Mouse (Mus musculus) embryonic facial prominence, embryonic 15.5 days (tissue): ENCODE results near the gene Depdc1b. TPM values are rescaled to one million over a fixed set of nuclear protein-coding genes. Genes with fewer than 3 reads are reported as not detected.

ENCODE experiments used
- ATAC-seq: fragments of 200-750 bp; cut with Nextera tagmentation; 2 replicates; pipeline ENCODE4 v1.8.0; 2017; ENCODE audit warnings: low read depth, moderate TSS enrichment; ENCODE audit not compliant: insufficient number of reproducible peaks, low FRiP score, low TSS enrichment
- H3K27ac ChIP-seq: fragments of 300-500 bp; sonication (generic); replicated peaks from 2 replicates; pipeline ENCODE4 v1.5.1; 2015; ENCODE audit warnings: mild to moderate bottlenecking, inconsistent platforms
- H3K27me3 ChIP-seq: fragments of 300-500 bp; sonication (generic); 2 replicates; pipeline ENCODE4 v1.6.1; 2015; ENCODE audit warnings: inconsistent platforms
- H3K36me3 ChIP-seq: fragments of 300-500 bp; sonication (generic); 2 replicates; pipeline ENCODE4 v1.6.1; 2015; ENCODE audit warnings: mild to moderate bottlenecking, inconsistent platforms
- H3K4me1 ChIP-seq: fragments of 300-500 bp; sonication (generic); 2 replicates; pipeline ENCODE4 v1.6.1; 2015; ENCODE audit warnings: inconsistent platforms
- H3K4me2 ChIP-seq: fragments of 300-500 bp; sonication (generic); replicated peaks from 2 replicates; pipeline ENCODE4 v1.6.1; 2015; ENCODE audit warnings: mild to moderate bottlenecking, inconsistent platforms
- H3K4me3 ChIP-seq: fragments of 300-500 bp; sonication (generic); replicated peaks from 2 replicates; pipeline ENCODE4 v1.5.1; 2015; ENCODE audit warnings: mild to moderate bottlenecking, inconsistent platforms
- H3K9ac ChIP-seq: fragments of 300-500 bp; sonication (generic); 2 replicates; pipeline ENCODE4 v1.6.1; 2015; ENCODE audit warnings: inconsistent platforms
- H3K9me3 ChIP-seq: fragments of 300-500 bp; sonication (generic); replicated peaks from 2 replicates; pipeline ENCODE4 v1.6.1; 2016; ENCODE audit warnings: inconsistent platforms
- WGBS: fragments of 180-500 bp; shearing (Covaris S2); methylation state at CpG from one replicate; pipeline ENCODE4 v1.1.7; 2015; 5-methylcytosine and 5-hydroxymethylcytosine counted together
- polyA plus RNA-seq: library from polyadenylated mRNA; unstranded; fragments of >200 nt; fragmentation: Nextera tagmentation; extraction: Ambion mirVana; gene quantifications from 2 replicates; pipeline ENCODE4 v1.2.1, GENCODE M21; 2015

Gene Depdc1b
- polyA plus RNA-seq, 1 experiment from 2014 or later: 5.4 TPM

DNA sequence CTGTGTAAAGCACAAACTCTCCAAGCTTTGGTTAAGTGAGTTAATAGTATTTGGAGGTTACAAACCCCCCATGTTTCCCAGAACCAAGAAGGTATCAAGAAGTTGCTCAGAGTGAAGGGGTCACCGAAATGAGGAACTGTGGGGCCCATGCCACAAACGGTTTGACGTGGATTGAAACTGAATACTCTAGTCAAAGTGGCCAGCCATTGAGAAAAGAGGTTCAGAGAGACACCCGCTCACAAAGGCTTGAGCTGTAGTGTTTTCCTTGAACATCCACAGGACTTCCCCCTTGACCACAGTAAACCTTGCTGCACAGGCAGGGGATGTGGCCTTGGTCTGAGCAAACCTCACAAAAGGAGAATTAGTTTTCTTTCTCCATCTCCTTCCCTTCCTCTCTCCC lies 88.2 kb downstream of the Depdc1b start:
- Histone ChIP-seq H3K27me3 (no peaks in the 10 kb centered on the region), H3K4me2 (no peak overlapping the region), H3K36me3 (no peaks in the 10 kb centered on the region; the same call in 1 of the 2 replicates), H3K27ac (no peak overlapping the region), H3K4me1 (no peaks in the 10 kb centered on the region), H3K4me3 (no peak overlapping the region), H3K9me3 (no peaks in the 10 kb centered on the region), H3K9ac (no peak overlapping the region)
- no peak for ATAC-seq
- 78% methylated on average over 4 of the region's 4 CpGs for WGBS

DNA sequence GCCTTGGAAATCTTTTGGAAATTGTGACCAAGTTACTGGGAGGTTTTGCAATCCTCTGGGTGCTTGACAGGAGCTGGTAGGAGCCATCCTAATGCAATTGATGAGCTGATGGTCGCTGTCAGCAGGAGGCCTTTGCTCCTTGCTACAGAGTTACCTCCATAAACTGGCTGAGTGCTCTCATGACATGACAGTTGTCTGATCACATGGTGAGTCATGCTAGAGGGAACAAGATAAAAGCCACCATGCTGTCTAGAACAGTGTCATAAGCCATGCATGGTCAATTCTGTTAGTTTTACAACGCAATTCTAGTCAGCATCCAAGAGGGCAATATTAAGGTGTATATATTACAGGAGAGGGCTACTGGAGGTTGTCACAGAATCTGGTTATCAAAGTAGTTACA lies 99.3 kb downstream of the Depdc1b start:
- H3K9ac ChIP-seq: no peak overlapping the region
- H3K27ac ChIP-seq: no peak overlapping the region
- H3K4me3 ChIP-seq: no peak overlapping the region
- H3K4me2 ChIP-seq: no peak overlapping the region
- no peaks in the 10 kb centered on the region for H3K9me3 ChIP-seq
- WGBS: 85% methylated on average over 2 of the region's 2 CpGs
- no peaks in the 10 kb centered on the region for H3K4me1 ChIP-seq
- no peaks in the 10 kb centered on the region for H3K27me3 ChIP-seq
- no peak for ATAC-seq
- H3K36me3 ChIP-seq: no peaks in the 10 kb centered on the region

GRCm38 (mm10) chr13:108418741-108419507 lies 102.8 kb downstream of the Depdc1b start:
- no peaks in the 10 kb centered on the region for H3K36me3 ChIP-seq
- H3K9me3 ChIP-seq: no peaks in the 10 kb centered on the region
- WGBS: 86% methylated on average over 1 of the region's 1 CpGs
- H3K4me2 ChIP-seq: no peak overlapping the region
- no peak overlapping the region for H3K27ac ChIP-seq
- H3K27me3 ChIP-seq: no peaks in the 10 kb centered on the region
- no peaks in the 10 kb centered on the region for H3K4me1 ChIP-seq
- no peak overlapping the region for H3K9ac ChIP-seq
- no peak overlapping the region for H3K4me3 ChIP-seq
- ATAC-seq: no peak

DNA sequence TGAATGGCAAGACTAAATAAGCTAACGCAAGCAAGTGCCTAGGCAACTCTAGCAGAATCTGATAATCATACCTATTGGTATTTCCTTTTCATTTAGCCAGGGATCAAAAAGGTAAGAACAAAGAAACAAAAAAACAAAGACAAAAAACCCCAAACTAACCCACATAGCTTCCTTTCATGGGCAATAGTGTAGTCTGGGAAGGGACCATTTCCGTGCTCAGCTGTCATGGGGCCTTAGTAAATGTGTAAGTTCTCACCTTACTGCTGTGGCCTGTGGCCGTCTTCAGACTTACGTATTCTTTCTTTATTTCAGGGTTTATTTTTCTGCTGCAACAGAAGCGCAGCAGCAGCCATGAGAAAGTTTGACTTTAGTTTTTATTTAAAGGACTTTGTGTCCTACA lies 110.2 kb downstream of the Depdc1b start:
- WGBS: 66% methylated on average over 5 of the region's 5 CpGs
- Histone ChIP-seq H3K27me3 (no peaks in the 10 kb centered on the region), H3K4me3 (no peak overlapping the region), H3K4me1 (no peaks in the 10 kb centered on the region), H3K9ac (no peak overlapping the region), H3K27ac (no peak overlapping the region), H3K36me3 (no peaks in the 10 kb centered on the region), H3K4me2 (no peak overlapping the region), H3K9me3 (no peaks in the 10 kb centered on the region)
- no peak for ATAC-seq

- Histone ChIP-seq H3K4me1 (no peaks in the 10 kb centered on the region), H3K9ac (no peak overlapping the region), H3K4me3 (no peak overlapping the region), H3K4me2 (no peak overlapping the region), H3K27me3 (no peaks in the 10 kb centered on the region), H3K9me3 (no peaks in the 10 kb centered on the region), H3K36me3 (no peaks in the 10 kb centered on the region), H3K27ac (no peak overlapping the region)
- WGBS: 68% methylated on average over 6 of the region's 6 CpGs
- no peak for ATAC-seq
These were observed 112.7 kb downstream of the Depdc1b start for GRCm38 (mm10) chr13:108428809-108429208.

- no peak overlapping the region for H3K4me2 ChIP-seq
- no peak for ATAC-seq
- H3K27me3 ChIP-seq: no peaks in the 10 kb centered on the region
- H3K9ac ChIP-seq: no peak overlapping the region
- no peaks in the 10 kb centered on the region for H3K9me3 ChIP-seq
- 68% methylated on average over 2 of the region's 2 CpGs for WGBS
- H3K4me1 ChIP-seq: no peaks in the 10 kb centered on the region
- no peaks in the 10 kb centered on the region for H3K36me3 ChIP-seq
- H3K4me3 ChIP-seq: no peak overlapping the region
- H3K27ac ChIP-seq: no peak overlapping the region
These were observed 113.5 kb downstream of the Depdc1b start for GRCm38 (mm10) chr13:108429623-108430022.

DNA sequence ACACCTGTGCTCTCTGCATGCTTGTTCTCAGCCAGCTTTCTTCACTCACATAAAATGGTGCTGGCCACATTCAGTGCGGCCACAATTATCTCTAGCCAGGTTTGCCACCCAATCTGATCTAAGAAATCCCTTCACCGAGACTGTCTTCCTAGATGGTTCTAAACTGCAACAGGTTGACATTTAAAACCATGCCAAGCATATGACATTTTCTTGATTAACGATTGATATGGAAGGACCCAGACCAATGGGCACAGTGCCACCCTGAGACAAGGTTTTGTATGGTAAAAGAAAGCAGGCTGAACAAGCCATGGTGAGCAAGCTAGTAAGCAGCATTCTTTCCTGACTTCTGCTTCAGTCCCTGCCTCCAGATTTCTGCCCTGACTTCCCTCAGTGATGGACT lies 115.6 kb downstream of the Depdc1b start:
- no peak overlapping the region for H3K4me2 ChIP-seq
- no peak for ATAC-seq
- no peaks in the 10 kb centered on the region for H3K9me3 ChIP-seq
- no peak overlapping the region for H3K9ac ChIP-seq
- WGBS: 92% methylated on average over 3 of the region's 3 CpGs
- no peak overlapping the region for H3K4me3 ChIP-seq
- H3K4me1 ChIP-seq: no peaks in the 10 kb centered on the region
- H3K27ac ChIP-seq: no peak overlapping the region
- no peaks in the 10 kb centered on the region for H3K36me3 ChIP-seq
- H3K27me3 ChIP-seq: no peaks in the 10 kb centered on the region

DNA sequence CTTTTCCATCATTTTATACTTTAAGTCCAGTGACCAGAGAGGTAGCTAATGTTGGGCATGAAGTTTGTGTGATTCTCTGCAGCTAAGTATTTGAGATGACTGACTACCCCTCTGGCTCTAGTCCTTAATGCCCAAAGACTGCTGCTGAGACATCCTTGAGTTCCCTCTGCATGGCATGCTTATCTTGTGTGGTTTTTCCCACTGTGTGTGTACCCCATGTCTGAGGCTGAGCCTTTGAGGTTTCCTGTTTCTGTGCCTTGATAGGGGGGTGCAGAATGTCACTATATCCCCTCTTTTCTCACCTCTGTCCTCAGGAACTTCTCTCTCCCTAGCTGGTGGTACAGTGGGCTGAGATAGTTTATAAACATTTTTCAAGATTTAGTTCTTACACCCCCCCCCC lies 119.6 kb downstream of the Depdc1b start:
- no peaks in the 10 kb centered on the region for H3K36me3 ChIP-seq
- H3K9ac ChIP-seq: no peak overlapping the region
- H3K4me3 ChIP-seq: no peak overlapping the region
- no peak for ATAC-seq
- no peak overlapping the region for H3K4me2 ChIP-seq
- H3K9me3 ChIP-seq: no peaks in the 10 kb centered on the region
- no peak overlapping the region for H3K27ac ChIP-seq
- H3K4me1 ChIP-seq: no peaks in the 10 kb centered on the region
- no peaks in the 10 kb centered on the region for H3K27me3 ChIP-seq

DNA sequence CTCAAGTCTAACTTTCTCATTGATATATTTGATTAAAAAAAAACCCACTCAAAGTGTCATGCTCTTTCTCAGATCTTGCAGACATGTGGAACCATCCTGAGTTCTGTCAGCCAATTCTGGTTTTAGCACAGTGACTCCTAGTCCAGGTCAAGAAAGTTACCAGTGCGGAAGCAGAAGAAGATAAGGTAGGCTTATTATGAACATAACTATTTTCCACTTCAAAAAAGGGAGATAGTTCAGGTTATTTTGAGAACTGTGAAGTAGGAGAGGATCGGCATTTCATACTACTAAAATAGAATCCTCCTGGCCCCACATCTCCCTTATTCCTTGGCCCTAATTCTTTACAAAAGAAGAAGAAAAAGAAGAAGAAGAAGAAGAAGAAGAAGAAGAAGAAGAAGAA lies 121.3 kb downstream of the Depdc1b start:
- H3K4me3 ChIP-seq: no peak overlapping the region
- no peaks in the 10 kb centered on the region for H3K36me3 ChIP-seq
- H3K4me2 ChIP-seq: no peak overlapping the region
- 89% methylated on average over 2 of the region's 2 CpGs for WGBS
- no peaks in the 10 kb centered on the region for H3K27me3 ChIP-seq
- no peak overlapping the region for H3K27ac ChIP-seq
- H3K4me1 ChIP-seq: no peaks in the 10 kb centered on the region
- no peak for ATAC-seq
- H3K9me3 ChIP-seq: no peaks in the 10 kb centered on the region
- no peak overlapping the region for H3K9ac ChIP-seq

DNA sequence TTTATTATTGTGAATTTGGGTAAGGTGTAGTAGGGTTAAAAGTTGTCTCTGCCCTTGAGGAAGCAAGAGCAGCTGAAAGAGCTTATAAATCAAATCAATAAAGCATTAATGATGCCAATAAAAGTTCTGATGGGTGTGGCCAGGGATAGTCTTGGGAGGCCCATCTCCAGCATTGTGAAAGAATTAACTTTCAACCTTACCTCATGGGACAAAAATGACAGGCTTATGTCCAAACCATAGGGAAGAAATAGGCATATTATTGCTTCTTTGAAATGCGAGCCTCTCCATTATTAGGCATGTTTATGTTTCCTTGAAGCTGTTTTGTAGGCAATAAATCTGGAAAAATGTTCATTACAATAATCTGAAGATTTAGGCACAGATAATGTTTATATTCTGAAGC lies 122.9 kb downstream of the Depdc1b start:
- WGBS: 80% methylated on average over 1 of the region's 1 CpGs
- no peak overlapping the region for H3K4me2 ChIP-seq

GRCm38 (mm10) chr13:108448348-108448931 lies 132.3 kb downstream of the Depdc1b start:
- ATAC-seq: no peak
- H3K4me2 ChIP-seq: no peak overlapping the region
- WGBS: 60% methylated on average over 11 of the region's 11 CpGs

More for the DNA sequence above, 122.9 kb downstream of the Depdc1b start:
- Histone ChIP-seq H3K4me3 (no peak overlapping the region), H3K4me1 (no peaks in the 10 kb centered on the region), H3K36me3 (no peaks in the 10 kb centered on the region), H3K9ac (no peak overlapping the region), H3K27me3 (no peaks in the 10 kb centered on the region), H3K27ac (no peak overlapping the region), H3K9me3 (no peaks in the 10 kb centered on the region)
- no peak for ATAC-seq

More at GRCm38 (mm10) chr13:108448348-108448931, 132.3 kb downstream of the Depdc1b start:
- no peak overlapping the region for H3K4me3 ChIP-seq
- H3K4me1 ChIP-seq: peaks cover 9% of the 10 kb centered on the region; the same call in 1 of the 2 replicates
- H3K9me3 ChIP-seq: no peaks in the 10 kb centered on the region
- H3K27ac ChIP-seq: no peak overlapping the region
- no peak overlapping the region for H3K9ac ChIP-seq
- H3K27me3 ChIP-seq: no peaks in the 10 kb centered on the region
- no peaks in the 10 kb centered on the region for H3K36me3 ChIP-seq
